Comparison of ENCODE assay signal across 8 mouse cellular contexts in the genomic region with DNA sequence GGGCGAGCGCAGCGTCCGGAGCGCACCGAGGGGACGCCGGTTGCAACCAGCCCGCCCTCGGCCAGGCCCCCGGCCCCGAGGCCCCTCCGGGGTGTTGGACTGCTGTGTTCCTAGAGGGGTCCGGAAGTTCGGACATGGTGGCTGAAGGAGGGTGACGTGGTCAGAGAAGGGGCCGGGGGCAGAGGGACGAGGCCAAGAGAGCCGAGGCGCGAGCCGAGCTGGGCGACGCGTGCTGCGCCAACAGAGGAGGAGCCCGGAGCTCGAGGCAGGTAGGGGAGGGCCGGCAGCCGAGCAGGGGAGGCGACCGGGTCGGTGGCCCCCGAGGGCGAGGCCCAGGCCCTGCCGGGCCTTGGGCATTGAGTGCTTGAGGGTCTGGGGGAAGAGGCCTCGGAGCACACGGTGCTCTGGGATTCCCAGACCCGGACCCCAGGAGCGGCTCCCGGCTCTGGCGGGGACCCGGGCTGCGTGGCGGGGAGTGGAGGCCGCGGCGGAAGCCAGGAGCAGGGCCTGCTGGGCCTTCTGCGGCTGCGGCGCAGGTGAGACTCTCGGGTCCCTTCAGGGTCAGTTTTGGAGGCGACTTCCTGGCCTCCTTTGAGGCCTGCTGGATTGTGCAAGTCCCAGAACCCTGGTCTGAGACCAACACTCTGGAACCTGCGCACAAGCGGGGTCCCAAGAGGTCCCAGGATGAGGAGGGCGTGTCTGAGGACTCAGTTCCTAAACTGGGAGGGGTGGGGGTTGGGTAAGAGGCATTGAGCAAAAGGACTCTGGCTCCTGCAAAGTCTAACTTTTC. TPM values are rescaled to one million over a fixed set of nuclear protein-coding genes. Genes with fewer than 3 reads are reported as not detected.
DNase-seq lines count a peak whose midpoint lies in the region; ATAC-seq and TF ChIP-seq lines count a peak whose summit lies in the region.

No protein-coding gene starts in this region.

- ATAC-seq in liver, embryonic 16.5 days (ENCODE audit: low read depth): 0 out of 2 replicates have a peak, but pooled peaks have one; percentile 16
- ATAC-seq in megakaryocyte progenitor cell, adult 5-6 weeks (replicated peaks; ENCODE audit: poor library complexity): no peak

- no peaks in the 10 kb centered on the region for H3K36me3 ChIP-seq in ES-Bruce4 (ENCODE audit: control insufficient read depth, insufficient read depth, low read length, poor library complexity, severe bottlenecking)
- H3K36me3 ChIP-seq in liver, embryonic 16.5 days (ENCODE audit: control insufficient read depth, insufficient read depth): no peaks in the 10 kb centered on the region

- peaks cover 47% of the 10 kb centered on the region for H3K27me3 ChIP-seq in ES-Bruce4 (ENCODE audit: control insufficient read depth, insufficient read depth, low read length, poor library complexity, severe bottlenecking)
- H3K27me3 ChIP-seq in liver, embryonic 16.5 days (ENCODE audit: control insufficient read depth, insufficient read depth, low read depth, low read length): peaks cover 100% of the 10 kb centered on the region

- 2% methylated on average over 54 of the region's 56 CpGs for WGBS in liver, embryonic 16.5 days (ENCODE audit: insufficient replicate concordance)

- no peak for TF ChIP-seq EP300 in ES-Bruce4 (IDR thresholded peaks at IDR 0.05; ENCODE audit: insufficient read depth, low read depth, low read length)

- no peak overlapping the region for H3K27ac ChIP-seq in ES-Bruce4 (ENCODE audit: insufficient read depth, low read length)
- H3K27ac ChIP-seq in liver, embryonic 16.5 days (ENCODE audit: low read length): no peak overlapping the region

- H3K4me1 ChIP-seq in ES-Bruce4 (ENCODE audit: control insufficient read depth, insufficient read depth, low read length): no peaks in the 10 kb centered on the region
- H3K4me1 ChIP-seq in liver, embryonic 16.5 days (ENCODE audit: control insufficient read depth, low read depth, low read length): peaks cover 2% of the 10 kb centered on the region

- peak overlapping the region; percentile 67 for H3K4me3 ChIP-seq in ES-Bruce4 (ENCODE audit: low read depth, low read length)
- H3K4me3 ChIP-seq in liver, embryonic 16.5 days (ENCODE audit: low read depth, low read length): peak overlapping the region; percentile 31

- no peaks in the 10 kb centered on the region for H3K9me3 ChIP-seq in ES-Bruce4 (replicated peaks; ENCODE audit: control insufficient read depth, insufficient read depth, low read length, poor library complexity, severe bottlenecking)
- H3K9me3 ChIP-seq in liver, embryonic 16.5 days (replicated peaks; ENCODE audit: control insufficient read depth, low read length): no peaks in the 10 kb centered on the region

- peak; percentile 32 for DNase-seq in 3T3-L1 (ENCODE audit: low read depth, low spot score)
- peak; percentile 26 for DNase-seq in forelimb bud, embryonic 11.5 days (ENCODE audit: low read depth, low spot score)
- DNase-seq in yolk sac, embryonic 10.5 days (ENCODE audit: low spot score): peak; percentile 70
- DNase-seq in right cerebral cortex, postnatal 36 days (ENCODE audit: low spot score in 2 of 2): no peak
- DNase-seq in right cerebral cortex, postnatal 14 days: no peak

- peak overlapping the region; percentile 39 for H3K4me2 ChIP-seq in liver, embryonic 16.5 days (ENCODE audit: low read depth, low read length)

- TF ChIP-seq CTCF in ES-Bruce4 (IDR thresholded peaks at IDR 0.05; ENCODE audit: low read depth, low read length): no peak

- no peak for TF ChIP-seq POLR2A in ES-Bruce4 (IDR thresholded peaks at IDR 0.05; ENCODE audit: insufficient read depth, low read length)

- peak overlapping the region; percentile 69 for H3K9ac ChIP-seq in ES-Bruce4 (ENCODE audit: low read depth, poor library complexity, severe bottlenecking)
- H3K9ac ChIP-seq in liver, embryonic 16.5 days (ENCODE audit: low read depth, low read length): no peak overlapping the region

RNA-seq across cellular contexts. Expression of a gene that starts 0.4 kb away (rescaled TPM):
- polyA plus RNA-seq in ES-Bruce4 (2011; ENCODE audit: insufficient read depth, insufficient read length, low read depth, missing spikeins): 0.75 and 0.84 TPM in 2 replicates
- 0.04 TPM in 1 of 2 replicates, not detected in the other for polyA plus RNA-seq in liver, embryonic 16.5 days (2015; fragmentation: Nextera tagmentation; extraction: Ambion mirVana)
- total RNA-seq in megakaryocyte progenitor cell, adult 5-6 weeks (2015): not detected in 2 replicates
- not detected in 2 replicates for total RNA-seq in megakaryocyte progenitor cell, adult 5-6 weeks (2017)

Comparison
In these comparisons a context has a peak if more than half of its experiments do, and no peak if none do; other contexts are left out.
1. DNase-seq: peak in 3T3-L1 (single experiment), forelimb bud, embryonic 11.5 days (single experiment) and yolk sac, embryonic 10.5 days (single experiment); none in right cerebral cortex, postnatal 36 days (0 of 2) and right cerebral cortex, postnatal 14 days (single experiment).